Mouse (Mus musculus) hindbrain, embryonic 14.5 days (tissue): Measurements from ENCODE around the gene Prph2. TPM values are rescaled to one million over a fixed set of nuclear protein-coding genes. Genes with fewer than 3 reads are reported as not detected.

Source experiments
- ATAC-seq: fragments of 200-750 bp; cut with Nextera tagmentation; 2 replicates; pipeline ENCODE4 v1.8.0; 2017; ENCODE audit warnings: moderate number of reproducible peaks, mild to moderate bottlenecking, moderate TSS enrichment, moderate library complexity; ENCODE audit not compliant: low FRiP score
- DNase-seq: peaks from one replicate; pipeline ENCODE4 v3.0.0-alpha.2; 2015; ENCODE audit warnings: low spot score
- H3K27ac ChIP-seq: fragments of 300-500 bp; sonication (generic); 2 replicates; pipeline ENCODE4 v1.5.1; 2014; ENCODE audit warnings: mild to moderate bottlenecking, moderate library complexity
- H3K27me3 ChIP-seq: fragments of 300-500 bp; sonication (generic); 2 replicates; pipeline ENCODE4 v1.6.1; 2014; ENCODE audit warnings: mild to moderate bottlenecking, low read length, mixed read lengths; ENCODE audit not compliant: control insufficient read depth, insufficient read depth
- H3K36me3 ChIP-seq: fragments of 300-500 bp; sonication (generic); replicated peaks from 2 replicates; pipeline ENCODE4 v1.6.1; 2014; ENCODE audit not compliant: control insufficient read depth, insufficient read depth
- H3K4me1 ChIP-seq: fragments of 300-500 bp; sonication (generic); replicated peaks from 2 replicates; pipeline ENCODE4 v1.6.1; 2014; ENCODE audit warnings: antibody characterized with exemption, low read length, mixed read lengths; ENCODE audit not compliant: control insufficient read depth, insufficient read depth
- H3K4me2 ChIP-seq: fragments of 300-500 bp; sonication (generic); replicated peaks from 2 replicates; pipeline ENCODE4 v1.6.1; 2014; ENCODE audit warnings: mild to moderate bottlenecking, moderate library complexity
- H3K4me3 ChIP-seq: fragments of 300-500 bp; sonication (generic); replicated peaks from 2 replicates; pipeline ENCODE4 v1.5.1; 2014; ENCODE audit warnings: mild to moderate bottlenecking, low read length
- H3K9ac ChIP-seq: fragments of 300-500 bp; sonication (generic); 2 replicates; pipeline ENCODE4 v1.6.1; 2014
- H3K9me3 ChIP-seq: fragments of 300-500 bp; sonication (generic); 2 replicates; pipeline ENCODE4 v1.6.1; 2016; ENCODE audit warnings: low read length; ENCODE audit not compliant: control insufficient read depth
- WGBS: fragments of 180-500 bp; shearing (Covaris S2); extraction: QIAGEN DNeasy Blood & Tissue Kit; methylation state at CpG from one replicate; pipeline ENCODE4 v1.1.7; 2014; 5-methylcytosine and 5-hydroxymethylcytosine counted together
- polyA plus RNA-seq: library from polyadenylated mRNA; unstranded; fragments of >200 nt; fragmentation: Nextera tagmentation; extraction: Ambion mirVana; gene quantifications from 2 replicates; pipeline ENCODE4 v1.2.1, GENCODE M21; 2014

Gene Prph2
- polyA plus RNA-seq: not detected in 2 replicates

- H3K4me2 ChIP-seq: no peak within 1 kb of the TSS
- H3K9me3 ChIP-seq: no peaks in the 10 kb centered on the region
- WGBS: 86% methylated on average over 10 of the region's 10 CpGs
- no peaks in the 10 kb centered on the region for H3K27me3 ChIP-seq
- no peak within 1 kb of the TSS for H3K27ac ChIP-seq
- DNase-seq (no peak), ATAC-seq (no peak)
- H3K36me3 ChIP-seq: no peaks in the 10 kb centered on the region
- H3K4me1 ChIP-seq: 0 out of 2 replicates have a peak, but pooled peaks cover 2% of the 10 kb centered on the region
- no peak within 1 kb of the TSS for H3K9ac ChIP-seq
- H3K4me3 ChIP-seq: no peak within 1 kb of the TSS
Observed at GRCm38 (mm10) chr17:46910186-46910585, at the start of gene Prph2. Prph2 (plus strand) TSS chr17:46910459.

GRCm38 (mm10) chr17:46864566-46865195 lies 45.6 kb upstream of the Prph2 start:
- ATAC-seq (no peak), DNase-seq (no peak)
- H3K9ac ChIP-seq: no peak overlapping the region
- no peaks in the 10 kb centered on the region for H3K9me3 ChIP-seq
- no peak overlapping the region for H3K27ac ChIP-seq
- peaks cover 1% of the 10 kb centered on the region; the same call in 1 of the 2 replicates for H3K4me1 ChIP-seq
- H3K27me3 ChIP-seq: no peaks in the 10 kb centered on the region
- H3K4me2 ChIP-seq: no peak overlapping the region
- H3K36me3 ChIP-seq: no peaks in the 10 kb centered on the region
- no peak overlapping the region for H3K4me3 ChIP-seq
- 75% methylated on average over 7 of the region's 7 CpGs for WGBS

- no peak overlapping the region for H3K27ac ChIP-seq
- H3K36me3 ChIP-seq: no peaks in the 10 kb centered on the region
- H3K4me1 ChIP-seq: no peaks in the 10 kb centered on the region
- H3K4me3 ChIP-seq: no peak overlapping the region
- DNase-seq: no peak
- ATAC-seq: no peak
- no peaks in the 10 kb centered on the region for H3K27me3 ChIP-seq
- WGBS: 91% methylated on average over 12 of the region's 12 CpGs
- no peak overlapping the region for H3K4me2 ChIP-seq
- H3K9me3 ChIP-seq: no peaks in the 10 kb centered on the region
- H3K9ac ChIP-seq: no peak overlapping the region
Observed at GRCm38 (mm10) chr17:46866836-46867235, 43.4 kb upstream of the Prph2 start.

GRCm38 (mm10) chr17:46870204-46870798 lies 40.0 kb upstream of the Prph2 start:
- H3K9me3 ChIP-seq: no peaks in the 10 kb centered on the region
- DNase-seq (no peak), ATAC-seq (no peak)
- no peaks in the 10 kb centered on the region for H3K4me1 ChIP-seq
- H3K4me3 ChIP-seq: no peak overlapping the region
- H3K36me3 ChIP-seq: no peaks in the 10 kb centered on the region
- WGBS: 92% methylated on average over 5 of the region's 5 CpGs
- H3K4me2 ChIP-seq: no peak overlapping the region
- no peak overlapping the region for H3K27ac ChIP-seq
- no peaks in the 10 kb centered on the region for H3K27me3 ChIP-seq
- no peak overlapping the region for H3K9ac ChIP-seq

- H3K27ac ChIP-seq: no peak overlapping the region
- no peaks in the 10 kb centered on the region for H3K9me3 ChIP-seq
- ATAC-seq (no peak), DNase-seq (no peak)
- H3K9ac ChIP-seq: no peak overlapping the region
- no peaks in the 10 kb centered on the region for H3K36me3 ChIP-seq
- no peaks in the 10 kb centered on the region for H3K4me1 ChIP-seq
- WGBS: 93% methylated on average over 1 of the region's 1 CpGs
- H3K27me3 ChIP-seq: no peaks in the 10 kb centered on the region
- no peak overlapping the region for H3K4me3 ChIP-seq
- no peak overlapping the region for H3K4me2 ChIP-seq
Observed at GRCm38 (mm10) chr17:46870913-46871312, 39.3 kb upstream of the Prph2 start.

GRCm38 (mm10) chr17:46872806-46873205 lies 37.5 kb upstream of the Prph2 start:
- ATAC-seq (no peak), DNase-seq (no peak)
- no peaks in the 10 kb centered on the region for H3K4me1 ChIP-seq
- no peak overlapping the region for H3K4me3 ChIP-seq
- H3K9ac ChIP-seq: no peak overlapping the region
- no peak overlapping the region for H3K27ac ChIP-seq
- no peaks in the 10 kb centered on the region for H3K27me3 ChIP-seq
- H3K4me2 ChIP-seq: no peak overlapping the region
- 81% methylated on average over 7 of the region's 7 CpGs for WGBS
- H3K9me3 ChIP-seq: no peaks in the 10 kb centered on the region
- no peaks in the 10 kb centered on the region for H3K36me3 ChIP-seq

GRCm38 (mm10) chr17:46874133-46874532 lies 36.1 kb upstream of the Prph2 start:
- Histone ChIP-seq H3K4me3 (no peak overlapping the region), H3K27ac (no peak overlapping the region), H3K36me3 (no peaks in the 10 kb centered on the region), H3K4me1 (no peaks in the 10 kb centered on the region), H3K4me2 (no peak overlapping the region), H3K27me3 (no peaks in the 10 kb centered on the region), H3K9ac (no peak overlapping the region), H3K9me3 (no peaks in the 10 kb centered on the region)
- no peak for DNase-seq
- ATAC-seq: no peak
- WGBS: 44% methylated on average over 10 of the region's 10 CpGs

- no peaks in the 10 kb centered on the region for H3K9me3 ChIP-seq
- no peaks in the 10 kb centered on the region for H3K36me3 ChIP-seq
- no peak for DNase-seq
- H3K4me3 ChIP-seq: no peak overlapping the region
- H3K9ac ChIP-seq: no peak overlapping the region
- H3K4me2 ChIP-seq: no peak overlapping the region
- whole genome bisulfite sequencing: 65% methylated on average over 3 of the region's 3 CpGs
- no peak overlapping the region for H3K27ac ChIP-seq
- 0 out of 2 replicates have a peak, but pooled peaks cover 7% of the 10 kb centered on the region for H3K4me1 ChIP-seq
- H3K27me3 ChIP-seq: no peaks in the 10 kb centered on the region
- ATAC-seq: no peak
Observed at GRCm38 (mm10) chr17:46875626-46876025, 34.6 kb upstream of the Prph2 start.

- Histone ChIP-seq H3K27me3 (no peaks in the 10 kb centered on the region), H3K4me1 (0 out of 2 replicates have a peak, but pooled peaks cover 7% of the 10 kb centered on the region), H3K9ac (no peak overlapping the region), H3K36me3 (no peaks in the 10 kb centered on the region), H3K9me3 (no peaks in the 10 kb centered on the region), H3K4me3 (no peak overlapping the region), H3K4me2 (no peak overlapping the region), H3K27ac (no peak overlapping the region)
- 71% methylated on average over 8 of the region's 8 CpGs for WGBS
- no peak for ATAC-seq
- no peak for DNase-seq
Observed at GRCm38 (mm10) chr17:46876371-46876950, 33.8 kb upstream of the Prph2 start.
